Mouse (Mus musculus): ENCODE measurements around the gene Cdipt. TPM values are rescaled to one million over a fixed set of nuclear protein-coding genes. Genes with fewer than 3 reads are reported as not detected.
A peak's percentile ranks its signal among the peaks of the same experiment; 100 is the strongest.

Cdipt gene
- polyA plus RNA-seq, 1 experiment: 134 TPM

DNA sequence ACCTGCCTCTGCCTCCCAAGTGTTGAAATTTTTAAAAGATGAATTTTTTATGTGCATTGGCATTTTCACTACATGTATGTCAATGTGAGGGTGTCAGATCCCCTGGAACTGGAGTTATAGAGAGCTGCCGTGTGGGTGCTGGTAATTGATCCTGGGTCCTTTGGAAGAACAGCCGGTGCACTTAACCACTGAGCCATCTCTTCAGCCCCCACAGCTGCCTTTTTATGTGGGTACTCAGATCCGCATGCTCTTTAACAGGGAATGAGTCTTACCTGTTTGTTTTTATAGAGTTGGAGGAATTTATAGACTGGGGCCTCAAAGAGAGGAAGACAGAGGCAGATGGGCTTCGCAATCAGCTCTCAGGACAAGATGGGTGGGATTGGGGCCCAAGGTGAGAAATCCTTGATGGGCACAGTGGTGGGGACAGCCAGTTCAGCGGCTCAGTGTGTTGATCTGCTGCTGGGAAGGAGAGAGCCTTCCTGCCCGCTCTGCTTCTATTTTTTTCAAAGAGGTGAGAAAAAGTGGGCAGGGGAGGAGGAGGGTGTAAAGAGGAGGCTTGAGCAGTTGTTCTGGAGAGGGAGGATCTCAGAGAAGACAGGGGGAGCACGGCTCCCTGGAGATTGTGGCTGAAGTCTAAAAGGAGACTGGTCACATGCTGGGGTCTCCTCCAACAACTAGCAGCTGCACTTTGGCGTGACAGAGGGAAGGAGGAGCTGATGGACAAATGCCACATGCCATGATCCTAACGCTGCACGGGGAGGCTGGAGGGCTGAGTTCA is 9.1 kb downstream of the Cdipt start:
- TF ChIP-seq CTCF (IDR thresholded peaks at IDR 0.05; ENCODE audit: borderline replicate concordance, insufficient read depth, low read length) (no peak), POLR2A (IDR thresholded peaks at IDR 0.05; ENCODE audit: low read depth, low read length) (no peak)
- no peak overlapping the region for H3K4me3 ChIP-seq (ENCODE audit: insufficient read depth, low read length)
- H3K27ac ChIP-seq (ENCODE audit: insufficient read depth, low read length): no peak overlapping the region
- no peaks in the 10 kb centered on the region for H3K4me1 ChIP-seq (ENCODE audit: control insufficient read depth, insufficient read depth, low read length)

DNA sequence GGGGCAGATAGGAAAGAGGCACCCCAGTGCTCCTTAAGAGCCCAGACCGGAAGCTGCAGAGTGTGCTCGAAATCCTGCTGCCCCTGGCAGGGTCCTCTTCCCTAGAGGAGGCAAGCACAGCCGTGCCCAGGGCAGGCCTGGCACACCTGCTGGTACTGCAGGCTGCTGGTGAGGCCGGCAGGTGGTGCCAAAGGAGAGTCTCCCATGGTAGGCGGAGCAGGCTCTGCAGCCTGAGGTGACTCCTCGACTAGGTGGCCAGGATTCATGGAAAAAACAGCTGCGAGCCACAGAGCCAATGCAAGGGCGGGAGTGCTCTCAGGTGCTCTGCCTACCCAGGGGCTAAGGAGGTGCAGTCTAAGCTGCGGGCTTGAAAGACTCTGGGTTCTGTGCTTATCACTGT is 10.6 kb downstream of the Cdipt start:
- H3K4me1 ChIP-seq (ENCODE audit: control insufficient read depth, insufficient read depth, low read length): no peaks in the 10 kb centered on the region
- H3K4me3 ChIP-seq (ENCODE audit: insufficient read depth, low read length): no peak overlapping the region
- H3K27ac ChIP-seq (ENCODE audit: insufficient read depth, low read length): no peak overlapping the region
- TF ChIP-seq CTCF (IDR thresholded peaks at IDR 0.05; ENCODE audit: borderline replicate concordance, insufficient read depth, low read length): peak; percentile 43; the same call in 1 of the 2 replicates
- no peak for TF ChIP-seq POLR2A (IDR thresholded peaks at IDR 0.05; ENCODE audit: low read depth, low read length)

DNA sequence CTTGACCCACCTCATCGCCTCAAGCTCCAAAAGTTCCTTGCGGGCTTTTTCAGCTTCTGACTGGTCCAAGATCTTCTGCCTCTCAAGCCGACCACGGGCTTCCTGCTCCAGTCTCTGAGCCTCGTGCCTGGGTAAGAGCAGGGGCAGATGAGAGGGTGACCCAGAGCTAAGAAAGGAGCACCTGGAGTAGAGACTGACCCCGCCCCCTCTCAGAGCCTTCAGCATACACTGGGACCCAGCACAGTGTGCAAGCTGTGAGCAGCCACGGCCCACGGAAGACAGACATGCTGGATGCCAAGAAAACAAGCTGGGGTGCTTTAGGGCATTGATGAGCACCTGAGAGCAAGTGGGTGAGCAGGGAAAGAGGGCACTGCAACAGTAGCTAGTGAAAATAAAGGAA is 13.1 kb downstream of the Cdipt start:
- Histone ChIP-seq H3K27ac (ENCODE audit: insufficient read depth, low read length) (no peak overlapping the region), H3K4me3 (ENCODE audit: insufficient read depth, low read length) (no peak overlapping the region), H3K4me1 (ENCODE audit: control insufficient read depth, insufficient read depth, low read length) (no peaks in the 10 kb centered on the region)
- TF ChIP-seq POLR2A (IDR thresholded peaks at IDR 0.05; ENCODE audit: low read depth, low read length) (no peak), CTCF (IDR thresholded peaks at IDR 0.05; ENCODE audit: borderline replicate concordance, insufficient read depth, low read length) (no peak)

- H3K4me1 ChIP-seq (ENCODE audit: control insufficient read depth, insufficient read depth, low read length): no peaks in the 10 kb centered on the region
- no peak for TF ChIP-seq POLR2A (IDR thresholded peaks at IDR 0.05; ENCODE audit: low read depth, low read length)
- no peak for TF ChIP-seq CTCF (IDR thresholded peaks at IDR 0.05; ENCODE audit: borderline replicate concordance, insufficient read depth, low read length)
- H3K27ac ChIP-seq (ENCODE audit: insufficient read depth, low read length): no peak overlapping the region
- H3K4me3 ChIP-seq (ENCODE audit: insufficient read depth, low read length): no peak overlapping the region
These were observed 20.7 kb downstream of the Cdipt start for GRCm38 (mm10) chr7:126996449-126996848.

GRCm38 (mm10) chr7:126999568-126999967 is 23.9 kb downstream of the Cdipt start:
- Histone ChIP-seq H3K4me3 (ENCODE audit: insufficient read depth, low read length) (no peak overlapping the region), H3K4me1 (ENCODE audit: control insufficient read depth, insufficient read depth, low read length) (no peaks in the 10 kb centered on the region), H3K27ac (ENCODE audit: insufficient read depth, low read length) (no peak overlapping the region)
- TF ChIP-seq CTCF (IDR thresholded peaks at IDR 0.05; ENCODE audit: borderline replicate concordance, insufficient read depth, low read length) (no peak), POLR2A (IDR thresholded peaks at IDR 0.05; ENCODE audit: low read depth, low read length) (no peak)

- H3K4me3 ChIP-seq (ENCODE audit: insufficient read depth, low read length): no peak overlapping the region
- H3K4me1 ChIP-seq (ENCODE audit: control insufficient read depth, insufficient read depth, low read length): peaks cover 3% of the 10 kb centered on the region
- H3K27ac ChIP-seq (ENCODE audit: insufficient read depth, low read length): no peak overlapping the region
- TF ChIP-seq CTCF (IDR thresholded peaks at IDR 0.05; ENCODE audit: borderline replicate concordance, insufficient read depth, low read length): no peak
These were observed 27.9 kb downstream of the Cdipt start for GRCm38 (mm10) chr7:127003620-127004019.

GRCm38 (mm10) chr7:127004122-127004875 is 28.6 kb downstream of the Cdipt start:
- TF ChIP-seq POLR2A (IDR thresholded peaks at IDR 0.05; ENCODE audit: low read depth, low read length) (no peak), CTCF (IDR thresholded peaks at IDR 0.05; ENCODE audit: borderline replicate concordance, insufficient read depth, low read length) (no peak)
- H3K4me1 ChIP-seq (ENCODE audit: control insufficient read depth, insufficient read depth, low read length): peaks cover 8% of the 10 kb centered on the region
- no peak overlapping the region for H3K4me3 ChIP-seq (ENCODE audit: insufficient read depth, low read length)
- H3K27ac ChIP-seq (ENCODE audit: insufficient read depth, low read length): no peak overlapping the region

DNA sequence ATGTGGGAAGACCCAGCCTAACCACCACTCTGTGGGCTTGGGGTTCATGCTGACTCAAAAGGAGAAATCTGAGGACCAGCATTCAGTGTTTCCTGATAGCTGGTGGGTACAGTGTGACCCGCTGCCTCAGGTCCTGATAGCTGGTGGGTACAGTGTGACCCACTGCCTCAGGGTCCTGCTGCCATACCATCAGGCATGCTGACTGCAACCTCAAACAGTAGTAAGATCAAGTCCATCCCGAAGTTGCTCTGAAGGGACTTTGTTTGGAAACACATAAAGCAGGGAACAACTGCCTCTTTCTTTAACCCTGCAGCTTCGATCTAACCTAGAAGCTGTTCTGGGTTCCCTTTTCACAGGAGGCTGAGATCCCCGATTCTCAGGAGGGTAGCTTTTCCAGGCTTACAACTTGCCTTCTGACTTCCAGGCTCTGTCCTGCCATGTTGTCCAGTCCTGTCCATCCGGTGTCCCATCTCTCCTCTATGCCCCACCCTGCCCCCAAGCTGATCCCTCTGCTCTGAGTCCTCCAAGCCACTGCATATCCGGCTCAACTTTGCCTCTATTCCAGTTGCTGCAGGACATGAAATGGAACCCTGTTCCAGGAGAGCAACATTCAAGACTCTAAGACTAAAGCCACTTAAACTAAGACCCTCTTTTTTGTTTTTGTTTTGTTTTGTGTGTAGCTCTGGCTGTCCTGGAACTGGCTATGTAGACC is 31.8 kb downstream of the Cdipt start:
- no peak overlapping the region for H3K27ac ChIP-seq (ENCODE audit: insufficient read depth, low read length)
- no peak overlapping the region for H3K4me3 ChIP-seq (ENCODE audit: insufficient read depth, low read length)
- no peak for TF ChIP-seq CTCF (IDR thresholded peaks at IDR 0.05; ENCODE audit: borderline replicate concordance, insufficient read depth, low read length)
- TF ChIP-seq POLR2A (IDR thresholded peaks at IDR 0.05; ENCODE audit: low read depth, low read length): no peak
- H3K4me1 ChIP-seq (ENCODE audit: control insufficient read depth, insufficient read depth, low read length): peaks cover 9% of the 10 kb centered on the region

- TF ChIP-seq CTCF (IDR thresholded peaks at IDR 0.05; ENCODE audit: borderline replicate concordance, insufficient read depth, low read length) (no peak), POLR2A (IDR thresholded peaks at IDR 0.05; ENCODE audit: low read depth, low read length) (no peak)
- Histone ChIP-seq H3K4me3 (ENCODE audit: insufficient read depth, low read length) (no peak overlapping the region), H3K4me1 (ENCODE audit: control insufficient read depth, insufficient read depth, low read length) (peaks cover 10% of the 10 kb centered on the region), H3K27ac (ENCODE audit: insufficient read depth, low read length) (peak overlapping the region; percentile 75)
These were observed 32.7 kb downstream of the Cdipt start for GRCm38 (mm10) chr7:127008239-127009019.
